Mouse (Mus musculus) small intestine, adult 2 months (tissue): Measurements from ENCODE around the gene B230217C12Rik. TPM values are rescaled to one million over a fixed set of nuclear protein-coding genes. Genes with fewer than 3 reads are reported as not detected.

Experiments
- H3K27ac ChIP-seq: fragments of 200-500 bp; 2 replicates; pipeline ENCODE4 v1.5.1; 2012; ENCODE audit warnings: low read depth, low read length, control low read depth, inconsistent platforms; ENCODE audit not compliant: insufficient read depth
- H3K27me3 ChIP-seq: fragments of 200-500 bp; 2 replicates; pipeline ENCODE4 v1.6.1; 2012; ENCODE audit warnings: mild to moderate bottlenecking, moderate library complexity, low read length, inconsistent platforms; ENCODE audit not compliant: control insufficient read depth, insufficient read depth
- H3K36me3 ChIP-seq: fragments of 200-500 bp; 2 replicates; pipeline ENCODE4 v1.6.1; 2012; ENCODE audit warnings: mild to moderate bottlenecking, low read length, control low read depth, inconsistent platforms; ENCODE audit not compliant: control insufficient read depth, insufficient read depth
- H3K4me1 ChIP-seq: fragments of 200-500 bp; 2 replicates; pipeline ENCODE4 v1.6.1; 2012; ENCODE audit warnings: low read length, inconsistent platforms, mixed read lengths; ENCODE audit not compliant: control insufficient read depth, insufficient read depth, insufficient read length
- H3K4me3 ChIP-seq: fragments of 200-500 bp; 2 replicates; pipeline ENCODE4 v1.5.1; 2012; ENCODE audit warnings: low read depth, mild to moderate bottlenecking, control low read depth, inconsistent platforms, low read length, moderate library complexity
- CTCF ChIP-seq: fragments of 200-500 bp; IDR thresholded peaks from 2 replicates; pipeline ENCODE4 v1.5.1; 2012; ENCODE audit warnings: low read depth, mild to moderate bottlenecking, control low read depth, inconsistent platforms, low read length, moderate library complexity, mixed read lengths; ENCODE audit not compliant: insufficient replicate concordance, insufficient read length; ENCODE audit errors: extremely low read depth
- POLR2A ChIP-seq: fragments of 200-500 bp; IDR thresholded peaks from 2 replicates; pipeline ENCODE4 v1.6.1; 2012; ENCODE audit warnings: low read depth, mild to moderate bottlenecking, control low read depth, inconsistent platforms, low read length, moderate library complexity
- WGBS: fragments of 180-500 bp; shearing (Covaris S2); methylation state at CpG from one replicate; pipeline ENCODE4 v1.1.7; 2018; 5-methylcytosine and 5-hydroxymethylcytosine counted together
- polyA plus RNA-seq: library from polyadenylated mRNA; depleted of rRNA; stranded (reverse); fragments of >200 nt; gene quantifications from 2 replicates; pipeline ENCODE4 v1.2.3, GENCODE M21; 2012

Gene B230217C12Rik
- polyA plus RNA-seq, 1 experiment = 0.43 TPM

DNA sequence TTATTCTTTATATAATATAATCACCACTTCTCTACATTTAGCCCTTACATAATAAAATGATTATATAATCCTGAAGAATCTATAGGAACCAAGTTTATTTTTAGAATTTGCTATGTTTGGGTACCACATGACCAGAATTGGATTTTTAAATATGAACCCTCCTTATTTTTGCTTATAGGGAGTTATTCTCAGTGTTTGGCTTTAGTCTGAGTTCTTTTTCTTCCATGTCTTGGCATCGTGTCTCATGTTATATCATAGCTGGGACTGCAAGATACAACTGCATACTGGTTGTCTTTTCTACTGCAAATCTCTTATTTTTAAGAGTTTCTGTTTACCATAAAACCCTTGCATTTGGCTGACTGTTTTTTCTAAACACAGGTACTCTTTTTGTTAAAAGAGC is 33.8 kb downstream of the B230217C12Rik start:
- Histone ChIP-seq H3K4me3 (no peak overlapping the region), H3K36me3 (no peaks in the 10 kb centered on the region), H3K27me3 (no peaks in the 10 kb centered on the region), H3K4me1 (no peaks in the 10 kb centered on the region), H3K27ac (no peak overlapping the region)
- TF ChIP-seq CTCF = no peak
- TF ChIP-seq POLR2A = no peak
- WGBS = 91% methylated on average over 1 of the region's 1 CpGs

DNA sequence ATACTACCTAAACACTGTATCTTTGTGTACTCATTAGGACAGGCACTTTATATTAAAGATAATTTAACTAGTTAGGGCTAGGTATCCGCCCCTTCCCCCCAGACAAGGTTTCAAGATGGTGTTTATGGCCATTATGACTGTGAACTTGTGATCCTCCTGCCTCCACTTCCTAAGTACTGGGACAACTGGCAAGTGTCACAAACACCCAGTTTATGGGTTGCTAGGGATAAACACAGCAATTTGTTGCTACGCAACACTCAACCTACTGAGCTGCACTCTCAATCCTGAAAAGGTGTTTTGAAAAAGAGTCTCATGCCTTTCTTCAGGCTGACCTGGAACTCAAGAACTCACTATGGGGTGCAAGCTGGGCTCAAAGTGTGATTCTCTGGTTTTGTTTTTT is 36.8 kb downstream of the B230217C12Rik start:
- 83% methylated on average over 2 of the region's 2 CpGs for WGBS
- Histone ChIP-seq H3K27me3 (no peaks in the 10 kb centered on the region), H3K36me3 (no peaks in the 10 kb centered on the region), H3K27ac (no peak overlapping the region), H3K4me3 (no peak overlapping the region), H3K4me1 (no peaks in the 10 kb centered on the region)
- TF ChIP-seq CTCF = no peak
- TF ChIP-seq POLR2A = no peak

DNA sequence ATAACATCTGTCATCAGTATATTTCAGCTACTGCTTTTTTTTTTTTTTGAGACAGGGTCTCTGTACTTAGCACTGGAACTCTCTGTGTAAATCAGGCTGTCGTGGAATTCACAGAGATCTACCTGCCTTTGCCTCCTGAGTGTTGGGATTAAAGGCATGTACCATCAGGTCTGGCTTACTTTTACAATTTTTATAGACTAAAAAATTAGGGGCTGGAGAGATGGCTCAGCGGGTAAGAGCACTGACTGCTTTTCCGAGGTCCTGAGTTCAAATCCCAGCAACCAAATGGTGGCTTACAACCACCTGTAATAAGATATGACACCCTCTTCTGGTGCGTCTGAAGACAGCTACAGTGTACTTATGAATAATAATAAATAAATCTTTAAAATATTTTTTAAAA is 39.8 kb downstream of the B230217C12Rik start:
- H3K4me3 ChIP-seq = no peak overlapping the region
- peaks cover 3% of the 10 kb centered on the region; the same call in 1 of the 2 replicates for H3K4me1 ChIP-seq
- no peaks in the 10 kb centered on the region for H3K36me3 ChIP-seq
- H3K27me3 ChIP-seq = no peaks in the 10 kb centered on the region
- H3K27ac ChIP-seq = no peak overlapping the region
- 95% methylated on average over 4 of the region's 4 CpGs for WGBS
- TF ChIP-seq POLR2A (no peak), CTCF (no peak)

DNA sequence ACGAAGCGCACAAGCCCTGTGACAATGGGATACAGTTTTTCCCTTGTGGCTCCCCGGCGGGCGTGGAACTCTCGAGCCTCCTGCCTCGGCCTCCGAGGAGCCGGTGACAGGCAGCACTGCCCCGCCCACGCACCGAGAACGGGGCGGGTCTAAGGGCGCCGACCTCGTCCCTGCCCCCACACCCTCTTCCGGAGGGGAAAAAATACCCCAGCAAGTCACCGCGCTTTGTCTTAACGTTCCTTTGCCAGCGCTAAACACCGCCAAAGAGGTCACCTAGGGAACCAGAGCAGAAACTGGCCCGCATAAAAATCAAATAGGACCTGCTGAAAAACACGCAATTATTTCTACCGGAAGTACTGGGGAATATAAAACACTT is 43.0 kb downstream of the B230217C12Rik start:
- peak overlapping the region; percentile 95 for H3K27ac ChIP-seq
- H3K27me3 ChIP-seq = no peaks in the 10 kb centered on the region
- 3% methylated on average over 26 of the region's 26 CpGs for WGBS
- peaks cover 3% of the 10 kb centered on the region; the same call in 1 of the 2 replicates for H3K4me1 ChIP-seq
- H3K36me3 ChIP-seq = no peaks in the 10 kb centered on the region
- TF ChIP-seq POLR2A = peak; percentile 64
- TF ChIP-seq CTCF = no peak
- peak overlapping the region; percentile 78 for H3K4me3 ChIP-seq

DNA sequence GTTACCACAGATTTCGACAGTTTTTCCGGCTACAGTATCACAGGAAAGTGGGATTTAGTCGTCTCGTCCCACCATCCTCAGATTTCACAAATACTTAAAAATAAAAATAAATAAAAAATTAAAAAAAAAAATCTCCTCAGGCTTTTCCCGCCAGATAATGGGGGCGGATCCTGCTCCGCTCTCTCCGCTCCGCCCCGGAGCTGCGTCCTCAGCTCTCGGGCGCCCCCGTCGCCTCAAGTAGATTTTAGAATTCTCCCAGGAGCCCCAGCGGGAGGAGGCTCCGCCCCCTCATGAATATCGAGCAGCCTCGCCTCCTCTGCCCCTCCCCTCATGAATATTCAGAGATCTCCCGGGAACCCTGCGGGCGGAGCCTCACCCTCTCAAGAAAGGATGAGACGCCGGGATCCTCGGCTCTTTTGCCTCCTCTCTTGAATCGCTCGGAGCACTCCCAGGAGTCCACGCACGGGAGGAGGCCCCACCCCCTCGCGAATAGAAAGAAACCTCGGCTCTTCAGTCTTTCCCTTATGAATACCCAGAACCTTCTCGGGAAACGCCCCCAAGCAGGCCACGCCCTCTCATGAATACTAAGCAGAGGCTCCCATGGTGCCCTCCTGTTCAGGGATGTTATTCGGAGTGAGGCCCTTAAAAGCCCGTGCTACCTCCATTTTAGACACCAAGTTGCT is 43.5 kb downstream of the B230217C12Rik start, which contains the start of gene Fbxo47:
TSS of gene Fbxo47 (minus strand) at position 237 of the 683 bp plus-strand sequence.
- Histone ChIP-seq H3K27ac (peak within 1 kb of the TSS; percentile 95), H3K4me3 (peak within 1 kb of the TSS; percentile 87), H3K27me3 (no peaks in the 10 kb centered on the region), H3K36me3 (no peaks in the 10 kb centered on the region), H3K4me1 (peaks cover 3% of the 10 kb centered on the region; the same call in 1 of the 2 replicates)
- no peak for TF ChIP-seq POLR2A
- peak; percentile 70 for TF ChIP-seq CTCF
- WGBS = 1% methylated on average over 37 of the region's 37 CpGs

DNA sequence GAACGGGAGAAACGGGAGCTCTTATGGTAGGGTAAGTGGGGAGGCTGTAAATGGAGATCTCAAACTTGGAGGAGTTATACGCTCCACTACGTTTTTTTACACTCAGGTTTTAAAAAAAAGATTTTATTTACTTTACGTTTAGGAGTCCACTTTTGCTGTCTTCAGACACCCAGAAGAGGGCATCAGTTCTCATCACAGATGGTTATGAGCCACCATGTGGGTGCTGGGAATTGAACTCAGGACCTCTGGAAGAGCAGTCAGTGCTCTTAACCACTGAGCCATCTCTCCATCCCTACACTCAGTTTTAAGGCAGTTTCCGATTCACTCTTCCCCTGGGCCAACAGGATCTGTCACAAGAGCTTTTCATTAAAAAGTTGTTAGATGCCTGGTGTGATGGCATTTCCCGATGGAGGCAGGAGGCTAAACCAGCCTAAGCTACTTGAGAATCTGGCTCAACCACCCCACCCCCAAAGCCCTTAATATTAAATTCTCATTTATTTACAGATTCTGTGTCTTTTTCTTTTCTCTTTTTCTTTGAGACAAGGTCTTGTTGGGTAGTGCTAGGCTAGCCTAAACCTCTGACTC is 44.1 kb downstream of the B230217C12Rik start:
- Histone ChIP-seq H3K4me1 (peaks cover 3% of the 10 kb centered on the region; the same call in 1 of the 2 replicates), H3K4me3 (peak overlapping the region; percentile 87), H3K27me3 (no peaks in the 10 kb centered on the region), H3K27ac (peak overlapping the region; percentile 59), H3K36me3 (no peaks in the 10 kb centered on the region)
- WGBS = 31% methylated on average over 7 of the region's 7 CpGs
- TF ChIP-seq POLR2A (no peak), CTCF (no peak)

DNA sequence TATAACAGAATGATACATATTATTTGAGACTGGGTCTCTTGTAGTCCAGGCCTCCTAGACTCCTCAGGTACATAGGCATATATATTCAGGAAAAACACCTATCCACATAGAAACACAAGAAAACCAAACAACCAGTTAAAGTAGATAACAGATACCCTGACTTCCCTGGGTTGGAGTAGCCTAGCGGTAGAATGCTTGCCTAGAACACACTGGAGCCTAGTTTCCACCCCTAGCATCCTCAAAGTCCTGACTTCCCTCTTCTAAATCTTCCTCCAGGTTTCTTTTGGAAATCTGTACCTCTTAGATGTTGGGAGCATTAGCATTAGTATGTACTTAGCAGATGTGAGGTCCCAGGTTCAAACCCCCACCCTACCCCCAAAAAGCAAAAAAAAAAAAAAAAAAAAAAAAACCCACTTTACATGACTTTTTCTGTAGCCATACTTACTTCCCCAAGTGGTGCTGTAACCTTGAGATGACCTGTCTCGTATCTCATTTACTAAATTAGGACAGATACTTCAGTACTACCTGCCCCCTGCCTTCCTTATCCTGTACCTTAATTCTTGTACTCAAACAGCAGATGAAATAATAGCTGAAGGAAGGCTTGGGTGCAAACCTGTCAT is 44.8 kb downstream of the B230217C12Rik start:
- Histone ChIP-seq H3K27me3 (no peaks in the 10 kb centered on the region), H3K27ac (no peak overlapping the region), H3K36me3 (no peaks in the 10 kb centered on the region), H3K4me1 (peaks cover 3% of the 10 kb centered on the region; the same call in 1 of the 2 replicates), H3K4me3 (no peak overlapping the region)
- 91% methylated on average over 2 of the region's 2 CpGs for WGBS
- TF ChIP-seq POLR2A = no peak
- TF ChIP-seq CTCF = no peak
